Mouse (Mus musculus) hindbrain, embryonic 15.5 days (tissue): ENCODE measurements around the gene Stk11. TPM values are rescaled to one million over a fixed set of nuclear protein-coding genes. Genes with fewer than 3 reads are reported as not detected.

Experiments used
- ATAC-seq: fragments of 200-750 bp; cut with Nextera tagmentation; 2 replicates; pipeline ENCODE4 v1.8.0; 2017; ENCODE audit warnings: low read depth, moderate number of reproducible peaks, moderate TSS enrichment; ENCODE audit not compliant: low FRiP score
- H3K27ac ChIP-seq: fragments of 300-500 bp; sonication (generic); replicated peaks from 2 replicates; pipeline ENCODE4 v1.5.1; 2015; ENCODE audit warnings: mild to moderate bottlenecking, inconsistent platforms
- H3K27me3 ChIP-seq: fragments of 300-500 bp; sonication (generic); 2 replicates; pipeline ENCODE4 v1.6.1; 2015; ENCODE audit warnings: control low read depth, inconsistent platforms
- H3K36me3 ChIP-seq: fragments of 300-500 bp; sonication (generic); 2 replicates; pipeline ENCODE4 v1.6.1; 2015; ENCODE audit warnings: control low read depth, inconsistent platforms
- H3K4me1 ChIP-seq: fragments of 300-500 bp; sonication (generic); replicated peaks from 2 replicates; pipeline ENCODE4 v1.6.1; 2015; ENCODE audit warnings: control low read depth, inconsistent platforms
- H3K4me2 ChIP-seq: fragments of 300-500 bp; sonication (generic); 2 replicates; pipeline ENCODE4 v1.6.1; 2015; ENCODE audit warnings: moderate library complexity, mild to moderate bottlenecking, inconsistent platforms
- H3K4me3 ChIP-seq: fragments of 300-500 bp; sonication (generic); 2 replicates; pipeline ENCODE4 v1.5.1; 2015; ENCODE audit warnings: mild to moderate bottlenecking, inconsistent platforms
- H3K9ac ChIP-seq: fragments of 300-500 bp; sonication (generic); 2 replicates; pipeline ENCODE4 v1.6.1; 2015; ENCODE audit warnings: inconsistent platforms
- H3K9me3 ChIP-seq: fragments of 300-500 bp; sonication (generic); 2 replicates; pipeline ENCODE4 v1.6.1; 2016; ENCODE audit warnings: control low read depth, inconsistent platforms
- WGBS: fragments of 180-500 bp; shearing (Covaris S2); methylation state at CpG from one replicate; pipeline ENCODE4 v1.1.7; 2015; 5-methylcytosine and 5-hydroxymethylcytosine counted together
- polyA plus RNA-seq: library from polyadenylated mRNA; unstranded; fragments of >200 nt; fragmentation: Nextera tagmentation; extraction: Ambion mirVana; gene quantifications from 2 replicates; pipeline ENCODE4 v1.2.1, GENCODE M21; 2015

Stk11 gene
- polyA plus RNA-seq, 1 experiment from 2014 or later = 20.0 TPM

GRCm38 (mm10) chr10:80080396-80081070, 35.1 kb upstream of the Stk11 start:
- Histone ChIP-seq H3K4me3 (no peak overlapping the region), H3K4me2 (no peak overlapping the region), H3K27me3 (no peaks in the 10 kb centered on the region), H3K4me1 (no peaks in the 10 kb centered on the region), H3K36me3 (peaks cover 37% of the 10 kb centered on the region), H3K27ac (no peak overlapping the region), H3K9ac (no peak overlapping the region), H3K9me3 (no peaks in the 10 kb centered on the region)
- 89% methylated on average over 16 of the region's 16 CpGs for WGBS
- ATAC-seq = no peak

GRCm38 (mm10) chr10:80081075-80081474, 34.5 kb upstream of the Stk11 start:
- H3K27me3 ChIP-seq = no peaks in the 10 kb centered on the region
- WGBS = 86% methylated on average over 3 of the region's 3 CpGs
- no peak for ATAC-seq

GRCm38 (mm10) chr10:80084817-80085487, 30.7 kb upstream of the Stk11 start:
- 71% methylated on average over 9 of the region's 9 CpGs for WGBS

More at GRCm38 (mm10) chr10:80081075-80081474, 34.5 kb upstream of the Stk11 start:
- Histone ChIP-seq H3K4me1 (no peaks in the 10 kb centered on the region), H3K27ac (no peak overlapping the region), H3K9me3 (no peaks in the 10 kb centered on the region), H3K4me3 (no peak overlapping the region), H3K36me3 (peaks cover 37% of the 10 kb centered on the region), H3K9ac (no peak overlapping the region), H3K4me2 (no peak overlapping the region)

GRCm38 (mm10) chr10:80086847-80087246, 28.8 kb upstream of the Stk11 start:
- Histone ChIP-seq H3K9me3 (no peaks in the 10 kb centered on the region), H3K9ac (no peak overlapping the region), H3K4me3 (no peak overlapping the region), H3K36me3 (peaks cover 9% of the 10 kb centered on the region), H3K27me3 (no peaks in the 10 kb centered on the region), H3K4me1 (no peaks in the 10 kb centered on the region), H3K4me2 (no peak overlapping the region), H3K27ac (no peak overlapping the region)
- WGBS = 85% methylated on average over 3 of the region's 3 CpGs
- no peak for ATAC-seq

More at GRCm38 (mm10) chr10:80084817-80085487, 30.7 kb upstream of the Stk11 start:
- H3K4me3 ChIP-seq = no peak overlapping the region
- peaks cover 28% of the 10 kb centered on the region for H3K36me3 ChIP-seq
- no peak overlapping the region for H3K27ac ChIP-seq
- no peaks in the 10 kb centered on the region for H3K4me1 ChIP-seq
- no peak overlapping the region for H3K4me2 ChIP-seq
- ATAC-seq = no peak
- no peaks in the 10 kb centered on the region for H3K27me3 ChIP-seq
- H3K9me3 ChIP-seq = no peaks in the 10 kb centered on the region
- no peak overlapping the region for H3K9ac ChIP-seq

- H3K9ac ChIP-seq = no peak overlapping the region
- WGBS = 93% methylated on average over 8 of the region's 8 CpGs
- no peak overlapping the region for H3K4me3 ChIP-seq
- no peak for ATAC-seq
- H3K27me3 ChIP-seq = no peaks in the 10 kb centered on the region
- H3K27ac ChIP-seq = no peak overlapping the region
- peaks cover 3% of the 10 kb centered on the region for H3K36me3 ChIP-seq
- H3K4me2 ChIP-seq = no peak overlapping the region
- H3K9me3 ChIP-seq = no peaks in the 10 kb centered on the region
- H3K4me1 ChIP-seq = no peaks in the 10 kb centered on the region
Observed at GRCm38 (mm10) chr10:80087483-80087882, 28.1 kb upstream of the Stk11 start.

GRCm38 (mm10) chr10:80089146-80089545, 26.5 kb upstream of the Stk11 start:
- no peak overlapping the region for H3K4me3 ChIP-seq
- no peaks in the 10 kb centered on the region for H3K4me1 ChIP-seq
- no peak overlapping the region for H3K9ac ChIP-seq
- no peak overlapping the region for H3K27ac ChIP-seq
- no peaks in the 10 kb centered on the region for H3K9me3 ChIP-seq
- H3K27me3 ChIP-seq = no peaks in the 10 kb centered on the region
- H3K4me2 ChIP-seq = no peak overlapping the region
- H3K36me3 ChIP-seq = no peaks in the 10 kb centered on the region; the same call in 1 of the 2 replicates
- no peak for ATAC-seq
- 50% methylated on average over 4 of the region's 4 CpGs for WGBS

- Histone ChIP-seq H3K36me3 (no peaks in the 10 kb centered on the region), H3K27ac (no peak overlapping the region), H3K9me3 (no peaks in the 10 kb centered on the region), H3K4me2 (no peak overlapping the region), H3K4me1 (no peaks in the 10 kb centered on the region), H3K27me3 (no peaks in the 10 kb centered on the region), H3K9ac (no peak overlapping the region), H3K4me3 (no peak overlapping the region)
- 83% methylated on average over 6 of the region's 6 CpGs for WGBS
- ATAC-seq = no peak
Observed at GRCm38 (mm10) chr10:80091527-80091926, 24.1 kb upstream of the Stk11 start.

GRCm38 (mm10) chr10:80092690-80093089, 22.9 kb upstream of the Stk11 start:
- no peak overlapping the region for H3K4me3 ChIP-seq
- H3K27ac ChIP-seq = no peak overlapping the region
- ATAC-seq = no peak
- H3K9ac ChIP-seq = no peak overlapping the region
- no peaks in the 10 kb centered on the region for H3K9me3 ChIP-seq
- no peaks in the 10 kb centered on the region for H3K36me3 ChIP-seq
- no peaks in the 10 kb centered on the region for H3K27me3 ChIP-seq
- WGBS = 76% methylated on average over 5 of the region's 5 CpGs
- no peak overlapping the region for H3K4me2 ChIP-seq
- H3K4me1 ChIP-seq = peaks cover 5% of the 10 kb centered on the region; the same call in 1 of the 2 replicates

- Histone ChIP-seq H3K4me1 (peaks cover 5% of the 10 kb centered on the region; the same call in 1 of the 2 replicates), H3K4me2 (no peak overlapping the region), H3K36me3 (no peaks in the 10 kb centered on the region), H3K9ac (no peak overlapping the region), H3K27me3 (no peaks in the 10 kb centered on the region), H3K9me3 (no peaks in the 10 kb centered on the region), H3K4me3 (no peak overlapping the region), H3K27ac (no peak overlapping the region)
- 95% methylated on average over 6 of the region's 6 CpGs for WGBS
- no peak for ATAC-seq
Observed at GRCm38 (mm10) chr10:80094085-80094484, 21.5 kb upstream of the Stk11 start.

GRCm38 (mm10) chr10:80094684-80095083, 20.9 kb upstream of the Stk11 start:
- 77% methylated on average over 3 of the region's 3 CpGs for WGBS
- Histone ChIP-seq H3K27me3 (no peaks in the 10 kb centered on the region), H3K4me2 (no peak overlapping the region), H3K27ac (no peak overlapping the region), H3K9me3 (no peaks in the 10 kb centered on the region), H3K4me1 (peaks cover 5% of the 10 kb centered on the region; the same call in 1 of the 2 replicates), H3K9ac (no peak overlapping the region), H3K36me3 (no peaks in the 10 kb centered on the region), H3K4me3 (no peak overlapping the region)
- no peak for ATAC-seq

- Histone ChIP-seq H3K4me2 (no peak overlapping the region), H3K4me1 (peaks cover 12% of the 10 kb centered on the region), H3K27ac (no peak overlapping the region), H3K9me3 (no peaks in the 10 kb centered on the region), H3K36me3 (no peaks in the 10 kb centered on the region), H3K27me3 (no peaks in the 10 kb centered on the region), H3K4me3 (no peak overlapping the region), H3K9ac (no peak overlapping the region)
- no peak for ATAC-seq
- 92% methylated on average over 5 of the region's 5 CpGs for WGBS
Observed at GRCm38 (mm10) chr10:80095547-80095946, 20.1 kb upstream of the Stk11 start.

- Histone ChIP-seq H3K4me2 (no peak overlapping the region), H3K27me3 (no peaks in the 10 kb centered on the region), H3K4me3 (no peak overlapping the region), H3K4me1 (peaks cover 27% of the 10 kb centered on the region), H3K36me3 (no peaks in the 10 kb centered on the region), H3K9ac (no peak overlapping the region), H3K27ac (no peak overlapping the region), H3K9me3 (no peaks in the 10 kb centered on the region)
- no peak for ATAC-seq
- WGBS = 17% methylated on average over 6 of the region's 7 CpGs
Observed at GRCm38 (mm10) chr10:80097275-80097674, 18.3 kb upstream of the Stk11 start.
